ENCODE assay signal across 17 mouse cellular contexts in the genomic region with DNA sequence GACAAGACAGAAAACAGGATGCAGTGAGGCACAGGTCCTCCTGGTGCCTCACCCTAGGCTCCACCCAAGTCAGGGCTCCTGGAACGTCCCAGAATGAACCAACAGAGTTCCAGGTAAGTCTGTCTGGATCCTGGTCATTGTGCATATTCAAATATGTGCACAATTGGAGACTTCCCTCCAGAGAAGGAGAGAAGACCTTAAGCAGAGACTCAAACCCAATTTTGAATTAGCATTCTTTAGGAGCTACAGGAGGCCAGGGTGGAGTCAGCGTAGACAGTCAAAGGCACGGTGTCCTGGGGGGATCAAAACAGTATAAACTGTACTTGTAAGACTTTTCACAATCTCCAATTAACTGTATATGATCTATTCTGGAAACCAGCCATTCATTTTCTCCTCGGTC. TPM values are rescaled to one million over a fixed set of nuclear protein-coding genes. Genes with fewer than 3 reads are reported as not detected.
DNase-seq lines count a peak whose midpoint lies in the region; TF ChIP-seq lines count a peak whose summit lies in the region.
"Had no signal": no experiment of that assay in that cellular context is flagged by ENCODE, and none has a peak within 500 bp of the region (broad histone marks: within the 10 kb centered on the region; RNA-seq: fewer than 3 reads in every experiment).

No protein-coding gene starts in this region.

- TF ChIP-seq CTCF in ES-Bruce4 (IDR thresholded peaks at IDR 0.05; ENCODE audit: low read depth, low read length): no peak

- TF ChIP-seq POLR2A in ES-Bruce4 (IDR thresholded peaks at IDR 0.05; ENCODE audit: insufficient read depth, low read length): no peak

- no peaks in the 10 kb centered on the region for H3K9me3 ChIP-seq in ES-Bruce4 (replicated peaks; ENCODE audit: control insufficient read depth, insufficient read depth, low read length, poor library complexity, severe bottlenecking)
- H3K9me3 ChIP-seq: embryonic facial prominence, embryonic 13.5 days; embryonic facial prominence, embryonic 15.5 days; forebrain, embryonic 10.5 days; forebrain, embryonic 12.5 days had no signal

- H3K36me3 ChIP-seq in ES-Bruce4 (ENCODE audit: control insufficient read depth, insufficient read depth, low read length, poor library complexity, severe bottlenecking): no peaks in the 10 kb centered on the region
- H3K36me3 ChIP-seq: embryonic facial prominence, embryonic 13.5 days; embryonic facial prominence, embryonic 15.5 days; forebrain, embryonic 10.5 days; forebrain, embryonic 12.5 days had no signal

- no peaks in the 10 kb centered on the region for H3K27me3 ChIP-seq in ES-Bruce4 (ENCODE audit: control insufficient read depth, insufficient read depth, low read length, poor library complexity, severe bottlenecking)
- H3K27me3 ChIP-seq: embryonic facial prominence, embryonic 13.5 days; embryonic facial prominence, embryonic 15.5 days had no signal

- H3K9ac ChIP-seq in ES-Bruce4 (ENCODE audit: low read depth, poor library complexity, severe bottlenecking): no peak overlapping the region
- H3K9ac ChIP-seq: embryonic facial prominence, embryonic 13.5 days; embryonic facial prominence, embryonic 15.5 days; forebrain, embryonic 12.5 days had no signal

- no peak for TF ChIP-seq EP300 in ES-Bruce4 (IDR thresholded peaks at IDR 0.05; ENCODE audit: insufficient read depth, low read depth, low read length)

- 0 out of 2 replicates have a peak overlapping the region, but pooled peaks have one; percentile 67 for H3K27ac ChIP-seq in ES-Bruce4 (ENCODE audit: insufficient read depth, low read length)
- H3K27ac ChIP-seq: embryonic facial prominence, embryonic 13.5 days; embryonic facial prominence, embryonic 15.5 days; forebrain, embryonic 10.5 days; forebrain, embryonic 12.5 days had no signal

- H3K4me1 ChIP-seq in ES-Bruce4 (ENCODE audit: control insufficient read depth, insufficient read depth, low read length): peaks cover 3% of the 10 kb centered on the region
- H3K4me1 ChIP-seq: embryonic facial prominence, embryonic 13.5 days; embryonic facial prominence, embryonic 15.5 days; forebrain, embryonic 12.5 days had no signal

- DNase-seq in ES-CJ7 (ENCODE audit: low read depth, low spot score) (peak; percentile 88), ZHBTc4 (ENCODE audit: low read depth, low spot score) (peak; percentile 78)
- DNase-seq in lung, postnatal 10 days: no peak
- no peak for DNase-seq in kidney, adult 18-20 months
- DNase-seq: adrenal gland, adult 2 months; adrenal gland, postnatal 10 days; adrenal gland, postnatal 25 days; cerebellum, adult 11 months; cerebellum, adult 18-20 months; cerebellum, adult 8-10 months; embryo, embryonic 11 days had no signal

- H3K4me3 ChIP-seq in ES-Bruce4 (ENCODE audit: low read depth, low read length): no peak overlapping the region
- H3K4me3 ChIP-seq: embryonic facial prominence, embryonic 13.5 days; embryonic facial prominence, embryonic 15.5 days; erythroblast, embryonic 14.5 days; forebrain, embryonic 10.5 days; forebrain, embryonic 12.5 days had no signal

RNA-seq across cellular contexts. Expression of a gene that starts 40.5 kb away (rescaled TPM):
- polyA plus RNA-seq in ES-Bruce4 (2011; ENCODE audit: insufficient read depth, insufficient read length, low read depth, missing spikeins): 1.0 and 1.5 TPM in 2 replicates

Comparison
In these comparisons a context has a peak if more than half of its experiments do, and no peak if none do; other contexts are left out.
1. DNase-seq: peak in ES-CJ7 (single experiment) and ZHBTc4 (single experiment); none in lung, postnatal 10 days (single experiment) and kidney, adult 18-20 months (single experiment).